Mouse (Mus musculus) adrenal gland, adult 2 months (tissue): ENCODE data around the gene Med18. TPM values are rescaled to one million over a fixed set of nuclear protein-coding genes. Genes with fewer than 3 reads are reported as not detected.
"Not testable (repeated sequence)": the region's sequence is repeated elsewhere in the genome, so short reads cannot be mapped to it uniquely, and the experiment has no call there.

ENCODE experiments used
- DNase-seq: peaks from one replicate; pipeline ENCODE4 v3.0.0; 2021
- polyA plus RNA-seq: library from polyadenylated mRNA; depleted of rRNA; stranded (reverse); fragments of >200 nt; gene quantifications from 2 replicates; pipeline ENCODE4 v1.2.3, GENCODE M21; 2012
- total RNA-seq, 2 experiments: library from RNA; stranded (reverse); gene quantifications; 2 replicates each; pipeline ENCODE4 v1.2.3; 2021

The Med18 gene
- total and polyA plus RNA-seq, 3 experiments, result 1.5 to 7.9 (median 7.1) TPM

- DNase-seq, result not testable (repeated sequence)
Measured at GRCm38 (mm10) chr4:132482104-132482503, 18.4 kb upstream of the Med18 start.

GRCm38 (mm10) chr4:132477833-132478232, 14.1 kb upstream of the Med18 start:
- DNase-seq, result no peak

- DNase-seq, result peak; percentile 66
Measured at GRCm38 (mm10) chr4:132475895-132476878, 12.5 kb upstream of the Med18 start.

GRCm38 (mm10) chr4:132474631-132475030, 10.9 kb upstream of the Med18 start:
- peak; percentile 77 for DNase-seq

- no peak for DNase-seq
Measured at GRCm38 (mm10) chr4:132473411-132473810, 9.7 kb upstream of the Med18 start.

- no peak for DNase-seq
Measured at GRCm38 (mm10) chr4:132469873-132470272, 6.2 kb upstream of the Med18 start.

GRCm38 (mm10) chr4:132464255-132464613, 513 bp upstream of the Med18 start:
- no peak for DNase-seq

- DNase-seq, result no peak
Measured at GRCm38 (mm10) chr4:132462836-132463235, 885 bp downstream of the Med18 start.

- no peak for DNase-seq
Measured at GRCm38 (mm10) chr4:132460225-132460624, 3.5 kb downstream of the Med18 start.

GRCm38 (mm10) chr4:132455561-132455960, 8.2 kb downstream of the Med18 start:
- DNase-seq, result no peak

GRCm38 (mm10) chr4:132455146-132455545, 8.6 kb downstream of the Med18 start:
- DNase-seq, result no peak

GRCm38 (mm10) chr4:132454216-132454615, 9.5 kb downstream of the Med18 start:
- DNase-seq, result no peak

GRCm38 (mm10) chr4:132449778-132450177, 13.9 kb downstream of the Med18 start:
- DNase-seq, result no peak

- peak; percentile 70 for DNase-seq
Measured at GRCm38 (mm10) chr4:132446105-132446504, 17.6 kb downstream of the Med18 start.

GRCm38 (mm10) chr4:132444516-132444915, 19.2 kb downstream of the Med18 start:
- no peak for DNase-seq

- no peak for DNase-seq
Measured at GRCm38 (mm10) chr4:132437857-132438256, 25.9 kb downstream of the Med18 start.

- no peak for DNase-seq
Measured at GRCm38 (mm10) chr4:132432717-132433372, 30.9 kb downstream of the Med18 start.

GRCm38 (mm10) chr4:132428022-132428542, 35.6 kb downstream of the Med18 start:
- peak; percentile 23 for DNase-seq

- no peak for DNase-seq
Measured at GRCm38 (mm10) chr4:132427493-132427892, 36.2 kb downstream of the Med18 start.

- no peak for DNase-seq
Measured at GRCm38 (mm10) chr4:132426021-132426420, 37.7 kb downstream of the Med18 start.

GRCm38 (mm10) chr4:132424765-132425164, 39.0 kb downstream of the Med18 start:
- no peak for DNase-seq

GRCm38 (mm10) chr4:132421923-132422782, 41.6 kb downstream of the Med18 start, which contains the start of gene Phactr4:
Gene Phactr4 (minus strand): TSS chr4:132422489.
- DNase-seq, result peak; percentile 99
